7 mouse cellular contexts compared by ENCODE assay signal in the genomic region with DNA sequence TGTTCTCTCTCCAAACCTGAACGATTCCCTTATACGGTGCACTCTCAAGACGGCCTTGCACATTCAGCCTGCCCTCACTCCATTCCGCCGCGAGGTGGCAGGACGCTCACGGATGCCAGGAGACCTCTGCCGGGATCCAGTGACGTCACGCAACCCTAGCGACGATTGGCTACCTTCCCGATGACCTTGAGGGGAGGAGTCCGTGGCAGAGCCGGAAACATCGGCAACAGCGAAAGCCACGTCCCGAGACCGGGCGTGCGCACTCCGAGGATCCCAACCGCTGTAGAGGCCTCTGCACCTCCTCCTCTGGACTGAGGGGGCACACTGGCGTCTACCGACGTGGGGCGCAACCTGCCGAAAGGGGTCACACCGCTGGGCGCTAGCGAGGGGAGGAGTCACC. TPM values are rescaled to one million over a fixed set of nuclear protein-coding genes. Genes with fewer than 3 reads are reported as not detected.
A peak's percentile ranks its signal among the peaks of the same experiment; 100 is the strongest.
DNase-seq lines count a peak whose midpoint lies in the region; ATAC-seq lines count a peak whose summit lies in the region.

No protein-coding gene starts in this region.

- H3K9ac ChIP-seq in intestine, embryonic 15.5 days, result peak overlapping the region; percentile 99

- peak overlapping the region; percentile 89 for H3K27ac ChIP-seq in intestine, embryonic 15.5 days
- H3K27ac ChIP-seq in midbrain, embryonic 10.5 days (replicated peaks), result peak overlapping the region; percentile 92

- H3K4me2 ChIP-seq in intestine, embryonic 15.5 days (replicated peaks), result peak overlapping the region; percentile 97

- under 1% methylated on average over 32 of the region's 33 CpGs for WGBS in intestine, embryonic 15.5 days
- WGBS in midbrain, embryonic 10.5 days, result under 1% methylated on average over 33 of the region's 33 CpGs

- no peaks in the 10 kb centered on the region for H3K9me3 ChIP-seq in intestine, embryonic 15.5 days
- no peaks in the 10 kb centered on the region for H3K9me3 ChIP-seq in midbrain, embryonic 10.5 days (replicated peaks)

- intact Hi-C loops in gastrocnemius, postnatal 36 days (cut with DNase I), result no loop called here
- intact Hi-C loops in left cerebral cortex, postnatal 25 days (cut with DNase I), result loop anchor here (1.0 to 5.0 kb wide), 6 partner anchors 36 to 215 kb away; partner anchors contain the start of genes Gba2, Hint2 and Rgp1

- peak; percentile 99 for DNase-seq in adrenal gland, adult 2 months
- DNase-seq in embryo, embryonic 11.5 days (ENCODE audit: low read depth, low spot score), result peak; percentile 99
- DNase-seq in gastrocnemius, postnatal 36 days, result peak; percentile 98 to 99
- peak; percentile 100 for DNase-seq in left cerebral cortex, postnatal 25 days (ENCODE audit: low spot score in 2 of 2)
- DNase-seq in midbrain, embryonic 10.5 days (ENCODE audit: low spot score), result peak; percentile 99
- DNase-seq in right cerebral cortex, postnatal 4 days, result peak; percentile 98

- peaks cover 20% of the 10 kb centered on the region for H3K36me3 ChIP-seq in intestine, embryonic 15.5 days
- H3K36me3 ChIP-seq in midbrain, embryonic 10.5 days, result peaks cover 26% of the 10 kb centered on the region

- ATAC-seq in intestine, embryonic 15.5 days, result peak; percentile 94

- peaks cover 10% of the 10 kb centered on the region for H3K4me1 ChIP-seq in intestine, embryonic 15.5 days (replicated peaks)
- H3K4me1 ChIP-seq in midbrain, embryonic 10.5 days, result peaks cover 20% of the 10 kb centered on the region

- peak overlapping the region; percentile 89 for H3K4me3 ChIP-seq in intestine, embryonic 15.5 days (replicated peaks)
- peak overlapping the region; percentile 88 for H3K4me3 ChIP-seq in midbrain, embryonic 10.5 days

- no peaks in the 10 kb centered on the region for H3K27me3 ChIP-seq in intestine, embryonic 15.5 days (replicated peaks)
- H3K27me3 ChIP-seq in midbrain, embryonic 10.5 days (ENCODE audit: low read depth, poor library complexity, severe bottlenecking), result peaks cover 17% of the 10 kb centered on the region

RNA-seq across cellular contexts. Expression of gene Tesk1, which starts 0.3 kb away (rescaled TPM):
- total RNA-seq in adrenal gland, adult 2 months (2021), result 10 to 100 TPM; 60.1 to 73.3 TPM
- 124 and 142 TPM in 2 replicates for polyA plus RNA-seq in adrenal gland, adult 2 months (2012; rRNA removed)
- total RNA-seq in gastrocnemius, postnatal 36 days (2021), result 10 to 100 TPM; 49.1 to 50.0 TPM
- 6.8 and 7.9 TPM in 2 replicates for polyA plus RNA-seq in intestine, embryonic 15.5 days (2015; fragmentation: Nextera tagmentation; extraction: Ambion mirVana)
- 10 to 100 TPM; 86.6 to 87.1 TPM for total RNA-seq in left cerebral cortex, postnatal 25 days (2021)
- 2.9 and 6.0 TPM in 2 replicates for polyA plus RNA-seq in midbrain, embryonic 10.5 days (2016; fragmentation: Nextera tagmentation; extraction: Ambion mirVana)

RNA-seq across cellular contexts. Expression of gene Cd72, which starts 12.4 kb away (rescaled TPM):
- 1 to 10 TPM; 3.0 to 3.3 TPM for total RNA-seq in adrenal gland, adult 2 months (2021)
- polyA plus RNA-seq in adrenal gland, adult 2 months (2012; rRNA removed), result 3.3 and 3.7 TPM in 2 replicates
- not detected for total RNA-seq in gastrocnemius, postnatal 36 days (2021)
- 2.7 and 2.9 TPM in 2 replicates for polyA plus RNA-seq in intestine, embryonic 15.5 days (2015; fragmentation: Nextera tagmentation; extraction: Ambion mirVana)
- 1 to 10 TPM; 1.0 to 2.2 TPM for total RNA-seq in left cerebral cortex, postnatal 25 days (2021)
- polyA plus RNA-seq in midbrain, embryonic 10.5 days (2016; fragmentation: Nextera tagmentation; extraction: Ambion mirVana), result 1.4 and 1.8 TPM in 2 replicates

RNA-seq across cellular contexts. Expression of gene Fam166b, which starts 13.1 kb away (rescaled TPM):
- not detected for total RNA-seq in adrenal gland, adult 2 months (2021)
- 0.52 TPM in 1 of 2 replicates, not detected in the other for polyA plus RNA-seq in adrenal gland, adult 2 months (2012; rRNA removed)
- not detected for total RNA-seq in gastrocnemius, postnatal 36 days (2021)
- polyA plus RNA-seq in intestine, embryonic 15.5 days (2015; fragmentation: Nextera tagmentation; extraction: Ambion mirVana), result 0.28 TPM in 1 of 2 replicates, not detected in the other
- total RNA-seq in left cerebral cortex, postnatal 25 days (2021), result 1 to 10 TPM in 1 of 2 experiments, under 1 TPM in 1; 0.62 to 1.2 TPM
- polyA plus RNA-seq in midbrain, embryonic 10.5 days (2016; fragmentation: Nextera tagmentation; extraction: Ambion mirVana), result 0.14 and 0.25 TPM in 2 replicates

RNA-seq across cellular contexts. Expression of gene Sit1, which starts 41.5 kb away (rescaled TPM):
- total RNA-seq in adrenal gland, adult 2 months (2021), result not detected
- 0.28 and 0.73 TPM in 2 replicates for polyA plus RNA-seq in adrenal gland, adult 2 months (2012; rRNA removed)
- total RNA-seq in gastrocnemius, postnatal 36 days (2021), result not detected
- not detected in 2 replicates for polyA plus RNA-seq in intestine, embryonic 15.5 days (2015; fragmentation: Nextera tagmentation; extraction: Ambion mirVana)
- total RNA-seq in left cerebral cortex, postnatal 25 days (2021), result not detected
- not detected in 2 replicates for polyA plus RNA-seq in midbrain, embryonic 10.5 days (2016; fragmentation: Nextera tagmentation; extraction: Ambion mirVana)

RNA-seq across cellular contexts. Expression of gene Ccdc107, which starts 50.7 kb away (rescaled TPM):
- total RNA-seq in adrenal gland, adult 2 months (2021), result 10 to 100 TPM; 54.5 to 69.2 TPM
- polyA plus RNA-seq in adrenal gland, adult 2 months (2012; rRNA removed), result 376 and 526 TPM in 2 replicates
- total RNA-seq in gastrocnemius, postnatal 36 days (2021), result 10 to 100 TPM; 19.8 to 22.4 TPM
- 98.8 and 102 TPM in 2 replicates for polyA plus RNA-seq in intestine, embryonic 15.5 days (2015; fragmentation: Nextera tagmentation; extraction: Ambion mirVana)
- total RNA-seq in left cerebral cortex, postnatal 25 days (2021), result 10 to 100 TPM; 22.3 to 25.4 TPM
- polyA plus RNA-seq in midbrain, embryonic 10.5 days (2016; fragmentation: Nextera tagmentation; extraction: Ambion mirVana), result 44.8 and 48.4 TPM in 2 replicates

Comparison
In these comparisons a context has a peak if more than half of its experiments do, and no peak if none do; other contexts are left out.
1. Peak in every context shown above with its lines: DNase-seq, ATAC-seq, H3K4me3 ChIP-seq and H3K27ac ChIP-seq.